Mouse (Mus musculus): ENCODE results near the gene Galm.
"Not testable (repeated sequence)": the region's sequence is repeated elsewhere in the genome, so short reads cannot be mapped to it uniquely, and the experiment has no call there.

Galm gene

GRCm38 (mm10) chr17:80167851-80168251 is 40.6 kb downstream of the Galm start:
- peak; percentile 34 for DNase-seq

GRCm38 (mm10) chr17:80168425-80169182 is 41.3 kb downstream of the Galm start:
- DNase-seq, result peak; percentile 79

GRCm38 (mm10) chr17:80169792-80170191 is 42.5 kb downstream of the Galm start:
- no peak for DNase-seq

GRCm38 (mm10) chr17:80170951-80171350 is 43.7 kb downstream of the Galm start:
- DNase-seq, result peak; percentile 83

- no peak for DNase-seq
These were observed 44.7 kb downstream of the Galm start for GRCm38 (mm10) chr17:80171948-80172347.

- no peak for DNase-seq
These were observed 45.5 kb downstream of the Galm start for GRCm38 (mm10) chr17:80172761-80173160.

GRCm38 (mm10) chr17:80173708-80174107 is 46.4 kb downstream of the Galm start:
- no peak for DNase-seq

- no peak for DNase-seq
These were observed 46.9 kb downstream of the Galm start for GRCm38 (mm10) chr17:80174146-80174545.

- DNase-seq, result no peak
These were observed 47.6 kb downstream of the Galm start for GRCm38 (mm10) chr17:80174699-80175385.

- no peak for DNase-seq
These were observed 48.1 kb downstream of the Galm start for GRCm38 (mm10) chr17:80175386-80175739.

GRCm38 (mm10) chr17:80175966-80176365 is 48.7 kb downstream of the Galm start:
- no peak for DNase-seq

GRCm38 (mm10) chr17:80178846-80179245 is 51.6 kb downstream of the Galm start:
- not testable (repeated sequence) for DNase-seq

GRCm38 (mm10) chr17:80179959-80180358 is 52.7 kb downstream of the Galm start:
- DNase-seq, result peak; percentile 69

GRCm38 (mm10) chr17:80180468-80180867 is 53.2 kb downstream of the Galm start:
- no peak for DNase-seq

GRCm38 (mm10) chr17:80183615-80184014 is 56.3 kb downstream of the Galm start:
- no peak for DNase-seq

- no peak for DNase-seq
These were observed 65.8 kb downstream of the Galm start for GRCm38 (mm10) chr17:80193075-80193474.

GRCm38 (mm10) chr17:80199160-80199778 is 72.0 kb downstream of the Galm start:
- no peak for DNase-seq

GRCm38 (mm10) chr17:80205657-80206056 is 78.4 kb downstream of the Galm start:
- no peak for DNase-seq

GRCm38 (mm10) chr17:80206301-80206670 is 79.0 kb downstream of the Galm start:
- DNase-seq, result peak; percentile 70

- DNase-seq, result peak; percentile 98
These were observed 79.7 kb downstream of the Galm start, which contains the start of the genes Srsf7 and Ttc39d for GRCm38 (mm10) chr17:80206671-80207581. Gene Srsf7 (minus strand): TSS chr17:80207307. Gene Ttc39d (plus strand): TSS chr17:80207460.

- DNase-seq, result not testable (repeated sequence)
These were observed 86.7 kb downstream of the Galm start for GRCm38 (mm10) chr17:80213998-80214397.

GRCm38 (mm10) chr17:80220131-80220530 is 92.9 kb downstream of the Galm start:
- DNase-seq, result no peak

GRCm38 (mm10) chr17:80221202-80221601 is 93.9 kb downstream of the Galm start:
- no peak for DNase-seq

All from cerebellum, adult 11-12 months (tissue).